Comparison of ENCODE assay signal across 12 mouse cellular contexts in the genomic region with DNA sequence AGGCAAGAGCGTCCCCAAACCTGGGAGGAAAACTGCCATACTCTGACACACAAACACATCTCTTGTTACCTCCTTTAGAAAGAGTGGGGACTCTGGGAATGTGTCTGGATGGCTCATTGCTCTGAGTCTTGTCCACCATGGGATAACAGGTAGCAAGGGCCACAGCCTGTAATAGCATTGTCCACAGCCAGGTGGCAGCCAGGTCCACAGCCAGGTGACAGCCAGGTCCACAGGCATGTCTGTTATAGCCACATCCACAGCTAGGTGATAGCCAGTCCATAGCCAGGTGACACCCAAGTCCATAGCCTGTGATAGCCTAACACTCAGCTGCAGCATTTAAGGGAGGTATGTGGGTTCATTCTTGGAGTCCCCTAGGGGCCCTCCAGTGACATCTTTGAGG. TPM values are rescaled to one million over a fixed set of nuclear protein-coding genes. Genes with fewer than 3 reads are reported as not detected.
DNase-seq lines count a peak whose midpoint lies in the region; ATAC-seq lines count a peak whose summit lies in the region.
"Had no signal": no experiment of that assay in that cellular context is flagged by ENCODE, and none has a peak within 500 bp of the region (broad histone marks: within the 10 kb centered on the region; RNA-seq: fewer than 3 reads in every experiment).

No protein-coding gene starts in this region.

- 87% methylated on average over 1 of the region's 1 CpGs for WGBS in kidney, embryonic 16.5 days
- WGBS in embryonic facial prominence, embryonic 10.5 days, result 84% methylated on average over 1 of the region's 1 CpGs
- 78% methylated on average over 1 of the region's 1 CpGs for WGBS in heart, embryonic 10.5 days

- peaks cover 10% of the 10 kb centered on the region; the same call in 1 of the 2 replicates for H3K4me1 ChIP-seq in kidney, embryonic 16.5 days (ENCODE audit: insufficient read depth, low read length)
- H3K4me1 ChIP-seq in embryonic facial prominence, embryonic 10.5 days, result peaks cover 16% of the 10 kb centered on the region
- H3K4me1 ChIP-seq in heart, embryonic 10.5 days, result peaks cover 8% of the 10 kb centered on the region

- no peak overlapping the region for H3K4me3 ChIP-seq in kidney, embryonic 16.5 days (ENCODE audit: low read length)
- H3K4me3 ChIP-seq in embryonic facial prominence, embryonic 10.5 days, result no peak overlapping the region
- H3K4me3 ChIP-seq in heart, embryonic 10.5 days, result no peak overlapping the region
- H3K4me3 ChIP-seq: embryonic facial prominence, embryonic 15.5 days; hindbrain, embryonic 10.5 days had no signal

- H3K36me3 ChIP-seq in kidney, embryonic 16.5 days (ENCODE audit: insufficient read depth, low read length), result no peaks in the 10 kb centered on the region
- no peaks in the 10 kb centered on the region for H3K36me3 ChIP-seq in embryonic facial prominence, embryonic 10.5 days (replicated peaks)
- no peaks in the 10 kb centered on the region for H3K36me3 ChIP-seq in heart, embryonic 10.5 days
- H3K36me3 ChIP-seq: embryonic facial prominence, embryonic 15.5 days; hindbrain, embryonic 10.5 days had no signal

- no peak for ATAC-seq in kidney, embryonic 16.5 days (ENCODE audit: low FRiP score, low TSS enrichment)

- no peak overlapping the region for H3K4me2 ChIP-seq in kidney, embryonic 16.5 days (replicated peaks; ENCODE audit: low read depth, low read length)
- H3K4me2 ChIP-seq: embryonic facial prominence, embryonic 15.5 days had no signal

- H3K27me3 ChIP-seq in kidney, embryonic 16.5 days (ENCODE audit: insufficient read depth, low read length), result no peaks in the 10 kb centered on the region
- H3K27me3 ChIP-seq in embryonic facial prominence, embryonic 10.5 days (replicated peaks; ENCODE audit: low read depth, poor library complexity, severe bottlenecking), result peaks cover 4% of the 10 kb centered on the region; the same call in 1 of the 2 replicates
- H3K27me3 ChIP-seq in heart, embryonic 10.5 days (ENCODE audit: insufficient read depth, poor library complexity, severe bottlenecking), result peaks cover 6% of the 10 kb centered on the region; the same call in 1 of the 2 replicates
- H3K27me3 ChIP-seq: embryonic facial prominence, embryonic 15.5 days had no signal

- no peaks in the 10 kb centered on the region for H3K9me3 ChIP-seq in kidney, embryonic 16.5 days (ENCODE audit: low read length)
- H3K9me3 ChIP-seq in embryonic facial prominence, embryonic 10.5 days, result no peaks in the 10 kb centered on the region
- no peaks in the 10 kb centered on the region for H3K9me3 ChIP-seq in heart, embryonic 10.5 days
- H3K9me3 ChIP-seq: embryonic facial prominence, embryonic 15.5 days; hindbrain, embryonic 10.5 days had no signal

- DNase-seq in kidney, adult 11 months, result peak; percentile 24
- peak; percentile 26 for DNase-seq in urinary bladder, postnatal 14 days (ENCODE audit: low spot score)
- no peak for DNase-seq in urinary bladder, adult 2 months (ENCODE audit: low spot score)
- peak; percentile 22 to 51 for DNase-seq in kidney, adult 8-10 months
- DNase-seq in embryonic facial prominence, embryonic 10.5 days (ENCODE audit: low spot score), result no peak
- no peak for DNase-seq in heart, embryonic 10.5 days (ENCODE audit: low spot score)
- DNase-seq in retina, embryonic 14.5 days (ENCODE audit: low spot score), result no peak
- DNase-seq: adrenal gland, postnatal 14 days; gastrocnemius, postnatal 36 days had no signal

- no peak overlapping the region for H3K27ac ChIP-seq in kidney, embryonic 16.5 days (ENCODE audit: low read length)
- H3K27ac ChIP-seq in embryonic facial prominence, embryonic 10.5 days (replicated peaks), result no peak overlapping the region
- H3K27ac ChIP-seq in heart, embryonic 10.5 days, result no peak overlapping the region
- H3K27ac ChIP-seq: embryonic facial prominence, embryonic 15.5 days; hindbrain, embryonic 10.5 days had no signal

- no peak overlapping the region for H3K9ac ChIP-seq in kidney, embryonic 16.5 days (replicated peaks; ENCODE audit: low read length)
- H3K9ac ChIP-seq: embryonic facial prominence, embryonic 15.5 days had no signal

RNA-seq across cellular contexts. Expression of gene Plxdc1, which starts 25.3 kb away (rescaled TPM):
- 1.8 and 2.3 TPM in 2 replicates for polyA plus RNA-seq in kidney, embryonic 16.5 days (2015; fragmentation: Nextera tagmentation; extraction: Ambion mirVana)
- 3.6 and 5.3 TPM in 2 replicates for polyA plus RNA-seq in urinary bladder, adult 2 months (2012; rRNA removed)
- 0.07 and 0.13 TPM in 2 replicates for polyA plus RNA-seq in embryonic facial prominence, embryonic 10.5 days (2016; fragmentation: Nextera tagmentation; extraction: Ambion mirVana)
- not detected in 2 replicates for polyA plus RNA-seq in heart, embryonic 10.5 days (2016; fragmentation: Nextera tagmentation; extraction: Ambion mirVana)

RNA-seq across cellular contexts. Expression of gene Arl5c, which starts 35.1 kb away (rescaled TPM):
- 7.3 and 7.4 TPM in 2 replicates for polyA plus RNA-seq in kidney, embryonic 16.5 days (2015; fragmentation: Nextera tagmentation; extraction: Ambion mirVana)
- polyA plus RNA-seq in urinary bladder, adult 2 months (2012; rRNA removed), result 3.2 and 3.9 TPM in 2 replicates
- 15.6 and 19.2 TPM in 2 replicates for polyA plus RNA-seq in embryonic facial prominence, embryonic 10.5 days (2016; fragmentation: Nextera tagmentation; extraction: Ambion mirVana)
- 9.8 and 15.7 TPM in 2 replicates for polyA plus RNA-seq in heart, embryonic 10.5 days (2016; fragmentation: Nextera tagmentation; extraction: Ambion mirVana)

Comparison
In these comparisons a context has a peak if more than half of its experiments do, and no peak if none do; other contexts are left out.
1. DNase-seq: peak in kidney, adult 11 months (single experiment), urinary bladder, postnatal 14 days (single experiment) and kidney, adult 8-10 months (2 of 2); none in urinary bladder, adult 2 months (single experiment), embryonic facial prominence, embryonic 10.5 days (single experiment), heart, embryonic 10.5 days (single experiment) and retina, embryonic 14.5 days (single experiment).